Mouse (Mus musculus): ENCODE measurements around the gene Minar1.

The Minar1 gene

DNA sequence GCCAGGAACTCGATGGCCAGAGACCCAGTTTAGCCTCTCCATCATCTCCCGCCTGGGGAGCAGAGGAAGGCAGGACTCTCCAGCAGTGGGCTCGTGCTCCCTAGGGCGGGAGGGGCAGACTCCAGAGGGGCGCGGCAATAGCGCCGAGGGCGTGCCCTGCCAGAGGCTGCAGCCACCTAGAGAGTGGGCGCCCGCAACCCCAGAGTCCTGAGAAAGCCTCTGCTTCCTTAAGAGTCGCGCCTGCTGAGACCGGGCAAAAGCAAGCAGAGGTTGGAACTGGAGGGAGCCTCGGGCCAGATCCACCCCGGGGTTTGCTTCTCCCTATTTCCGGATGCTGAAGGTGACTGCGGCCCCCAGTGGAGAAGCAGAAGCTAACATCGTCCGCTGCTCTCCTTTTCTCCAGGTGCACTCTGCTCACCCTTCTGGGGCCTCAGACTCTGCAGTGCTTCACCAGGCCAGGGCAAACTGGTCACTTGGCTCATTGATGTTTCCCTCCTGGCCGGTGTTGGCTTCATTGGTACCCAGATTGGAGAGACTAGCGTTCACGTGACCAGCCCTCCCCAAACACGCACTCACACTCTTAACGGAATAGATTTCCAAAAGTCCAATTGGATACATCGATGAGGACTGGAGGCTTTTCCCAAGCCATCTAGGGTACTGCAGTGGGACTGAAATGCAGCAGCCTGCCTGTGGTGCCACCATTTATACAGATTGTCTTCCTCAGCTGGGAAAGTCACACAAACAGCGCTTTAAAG lies at the start of gene Minar1:
Gene Minar1 (minus strand): TSS at position 120 of the 755 bp plus-strand sequence.
- DNase-seq (ENCODE audit: low read depth, low spot score), result no peak

GRCm38 (mm10) chr9:89669878-89670277 lies 47.0 kb upstream of the Minar1 start:
- peak; percentile 69 for DNase-seq (ENCODE audit: low read depth, low spot score)

DNA sequence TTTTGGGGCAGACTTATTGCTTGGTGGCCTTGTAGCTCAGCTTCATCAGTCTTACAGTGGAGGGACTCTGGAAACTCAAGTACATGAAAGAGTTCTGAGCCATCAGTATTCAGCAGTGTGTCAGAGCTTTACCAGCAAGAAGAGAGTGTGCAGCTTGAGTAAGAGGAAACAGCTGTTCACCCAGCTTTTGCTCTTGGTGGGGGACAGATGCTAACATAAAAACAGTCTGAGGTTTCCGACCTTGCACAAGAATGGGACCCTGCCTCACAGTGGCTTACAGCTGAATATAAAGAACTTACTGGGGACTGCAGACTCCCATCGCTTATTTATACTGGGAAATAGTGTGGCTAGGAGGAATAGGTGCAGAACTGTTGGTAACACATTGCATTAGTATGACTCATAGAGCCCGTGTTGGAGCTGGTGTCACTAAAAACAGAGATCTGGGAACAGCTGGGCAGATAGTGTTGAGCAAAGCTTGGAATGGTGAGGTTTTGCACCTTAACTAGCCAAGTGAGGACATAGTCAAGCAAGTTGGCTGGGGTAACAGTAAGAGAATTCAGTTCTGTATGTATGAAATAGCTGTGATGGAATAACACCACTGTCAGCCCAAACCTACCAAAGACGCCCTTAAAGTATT lies 44.5 kb upstream of the Minar1 start:
- DNase-seq (ENCODE audit: low read depth, low spot score), result peak; percentile 11

DNA sequence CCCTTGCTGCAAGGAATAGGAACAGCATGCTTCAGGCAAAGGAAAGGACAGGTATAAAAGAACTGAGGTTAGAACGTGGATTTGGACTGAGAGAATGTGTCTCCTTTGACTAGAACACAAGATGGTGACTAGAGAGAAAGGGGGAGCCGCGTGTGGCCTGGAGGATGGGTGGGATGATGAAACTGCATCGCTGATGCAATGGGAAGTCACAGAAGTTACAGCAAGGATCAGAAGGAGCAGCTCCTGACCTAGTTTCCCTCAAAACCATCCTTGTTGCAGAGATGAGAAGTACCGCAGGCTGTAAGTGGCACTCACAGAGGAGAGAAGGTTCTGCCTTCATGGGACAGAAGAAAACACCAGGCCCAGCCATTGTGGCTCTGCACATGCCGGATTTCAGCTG lies 28.0 kb upstream of the Minar1 start:
- no peak for DNase-seq (ENCODE audit: low read depth, low spot score)

GRCm38 (mm10) chr9:89637453-89637852 lies 14.5 kb upstream of the Minar1 start:
- DNase-seq (ENCODE audit: low read depth, low spot score), result no peak

- no peak for DNase-seq (ENCODE audit: low read depth, low spot score)
Observed at GRCm38 (mm10) chr9:89622296-89623005, 474 bp downstream of the Minar1 start.

GRCm38 (mm10) chr9:89621750-89622149 lies 1.2 kb downstream of the Minar1 start:
- DNase-seq (ENCODE audit: low read depth, low spot score), result no peak

GRCm38 (mm10) chr9:89620347-89620746 lies 2.6 kb downstream of the Minar1 start:
- no peak for DNase-seq (ENCODE audit: low read depth, low spot score)

GRCm38 (mm10) chr9:89616946-89617345 lies 6.0 kb downstream of the Minar1 start:
- DNase-seq (ENCODE audit: low read depth, low spot score), result no peak

GRCm38 (mm10) chr9:89610592-89610991 lies 12.3 kb downstream of the Minar1 start:
- no peak for DNase-seq (ENCODE audit: low read depth, low spot score)

GRCm38 (mm10) chr9:89607321-89607720 lies 15.6 kb downstream of the Minar1 start:
- no peak for DNase-seq (ENCODE audit: low read depth, low spot score)

DNA sequence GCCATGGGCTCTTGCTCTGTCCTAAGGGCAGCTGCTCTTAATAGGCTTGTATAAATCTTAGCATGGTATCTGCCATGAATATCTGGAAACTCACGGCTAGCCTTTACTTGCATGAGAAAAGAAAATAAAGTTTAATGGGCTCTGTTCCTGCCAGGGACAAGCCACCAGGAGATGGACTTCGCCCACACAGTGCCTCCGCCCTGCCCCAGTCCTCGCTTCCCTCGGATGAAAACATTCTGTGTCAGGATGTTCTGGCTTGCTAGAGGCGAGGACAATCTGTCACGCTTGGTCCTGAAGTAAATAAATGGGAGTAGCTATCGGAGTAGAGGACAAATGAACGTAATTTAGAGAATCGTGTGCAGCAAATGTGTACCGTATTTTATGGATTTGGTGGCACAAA lies 16.7 kb downstream of the Minar1 start:
- no peak for DNase-seq (ENCODE audit: low read depth, low spot score)

- DNase-seq (ENCODE audit: low read depth, low spot score), result no peak
Observed at GRCm38 (mm10) chr9:89601891-89602290, 21.0 kb downstream of the Minar1 start.

DNA sequence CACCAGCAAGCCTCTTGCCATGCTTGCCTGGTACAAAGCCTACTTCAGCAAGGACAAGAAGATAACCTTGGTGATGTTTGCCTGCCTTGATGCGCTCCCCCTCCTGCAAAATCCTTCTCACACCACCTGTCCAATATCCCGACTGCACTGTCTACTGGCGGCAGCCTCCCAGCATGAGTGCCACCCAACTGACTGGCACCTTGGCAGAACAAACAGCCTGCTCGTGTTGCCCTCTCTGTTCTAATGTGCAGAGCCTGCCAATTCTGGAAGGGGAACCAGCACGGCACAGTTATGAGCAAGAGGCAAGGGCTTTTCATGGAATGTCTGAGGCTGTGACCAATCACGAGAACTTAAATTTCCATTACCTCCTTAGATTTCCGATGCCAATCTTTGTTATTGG lies 22.2 kb downstream of the Minar1 start:
- no peak for DNase-seq (ENCODE audit: low read depth, low spot score)

- DNase-seq (ENCODE audit: low read depth, low spot score), result no peak
Observed at GRCm38 (mm10) chr9:89597071-89597470, 25.9 kb downstream of the Minar1 start.

GRCm38 (mm10) chr9:89596392-89596791 lies 26.5 kb downstream of the Minar1 start:
- DNase-seq (ENCODE audit: low read depth, low spot score), result no peak

DNA sequence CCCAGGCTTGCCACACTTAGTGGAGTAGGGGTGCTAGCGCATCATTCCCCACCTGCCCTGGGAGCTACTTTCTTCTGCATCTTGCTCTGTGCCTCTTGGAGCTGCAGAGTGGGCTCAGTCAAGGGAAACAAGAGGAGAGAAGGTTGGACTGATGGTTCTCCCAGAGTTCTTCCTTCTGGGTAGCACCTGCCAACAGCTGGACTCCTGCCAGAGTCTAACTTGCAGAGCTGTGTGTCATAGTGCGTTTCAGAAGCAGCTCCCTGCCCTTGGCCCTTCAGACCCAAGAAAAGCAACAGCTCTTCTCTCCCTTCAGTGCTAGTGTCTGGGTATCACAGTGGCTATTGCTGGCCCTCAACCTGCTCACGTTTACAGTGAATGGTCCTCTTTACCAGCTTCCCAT lies 30.5 kb downstream of the Minar1 start:
- no peak for DNase-seq (ENCODE audit: low read depth, low spot score)

DNA sequence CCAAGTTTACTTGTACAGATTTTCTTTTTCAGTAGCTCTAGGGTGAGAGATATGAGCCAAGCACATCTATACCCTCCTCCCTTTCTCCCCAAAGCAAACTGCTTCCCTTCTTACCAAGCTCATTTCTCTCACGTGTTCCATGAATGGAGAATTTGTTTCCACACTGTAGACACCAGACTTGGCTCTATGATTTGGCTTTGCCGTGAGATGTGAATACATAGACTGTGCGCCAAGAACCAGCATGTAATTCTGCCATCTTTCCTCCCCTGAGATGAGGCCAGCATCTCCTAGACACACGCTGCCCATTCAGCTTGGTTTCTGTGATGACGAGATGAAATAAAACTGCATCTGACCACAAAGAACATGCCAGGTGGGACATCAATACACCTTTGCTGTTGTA lies 44.5 kb downstream of the Minar1 start:
- no peak for DNase-seq (ENCODE audit: low read depth, low spot score)

GRCm38 (mm10) chr9:89552663-89553062 lies 70.3 kb downstream of the Minar1 start:
- DNase-seq (ENCODE audit: low read depth, low spot score), result no peak
